Mouse (Mus musculus): ENCODE data around the gene Mtrf1l.

GRCm38 (mm10) chr10:5790657-5791056, 33.1 kb downstream of the Mtrf1l start:
- no peak for TF ChIP-seq GATA1 (IDR thresholded peaks at IDR 0.05; ENCODE audit: low read length)
- TF ChIP-seq TAL1 (IDR thresholded peaks at IDR 0.05; ENCODE audit: low read length): no peak
